In genomic region chr3:151771074-151771473, GRCm38 (mm10) we compare ENCODE assay signal across 9 mouse cellular contexts. TPM values are rescaled to one million over a fixed set of nuclear protein-coding genes. Genes with fewer than 3 reads are reported as not detected.
DNase-seq lines count a peak whose midpoint lies in the region; ATAC-seq and TF ChIP-seq lines count a peak whose summit lies in the region.
"Had no signal": no experiment of that assay in that cellular context is flagged by ENCODE, and none has a peak within 500 bp of the region (broad histone marks: within the 10 kb centered on the region; RNA-seq: fewer than 3 reads in every experiment).

No protein-coding gene starts in this region.

- no peak for ATAC-seq in liver, embryonic 12.5 days

- no peak overlapping the region for H3K27ac ChIP-seq in liver, embryonic 12.5 days
- no peak overlapping the region for H3K27ac ChIP-seq in bone marrow macrophage, adult 2 months (ENCODE audit: insufficient read depth, low read depth, low read length)
- H3K27ac ChIP-seq in gastrocnemius, adult 2 months = no peak overlapping the region

- no peak overlapping the region for H3K4me3 ChIP-seq in liver, embryonic 12.5 days
- H3K4me3 ChIP-seq in bone marrow macrophage, adult 2 months (ENCODE audit: insufficient read depth, low read length) = no peak overlapping the region
- no peak overlapping the region for H3K4me3 ChIP-seq in gastrocnemius, adult 2 months
- no peak overlapping the region for H3K4me3 ChIP-seq in myocyte

- DNase-seq in liver (peak; percentile 41), MN1 (ENCODE audit: low spot score) (peak; percentile 33)
- peak; percentile 65 for DNase-seq in gastrocnemius, adult 2 months
- DNase-seq in layer of hippocampus, postnatal 14 days (ENCODE audit: low spot score in 2 of 2) = peak; percentile 4 to 16
- DNase-seq in yolk sac, embryonic 10.5 days (ENCODE audit: low spot score) = no peak

- intact Hi-C loops in gastrocnemius, adult 2 months (cut with DNase I) = loop anchor here (2.0 kb wide), 2 partner anchors 54 to 318 kb away; no protein-coding TSS in a partner anchor

- no peak overlapping the region for H3K9ac ChIP-seq in liver, embryonic 12.5 days

- no peak overlapping the region for H3ac ChIP-seq in myocyte (ENCODE audit: control insufficient read depth, insufficient read length)

- TF ChIP-seq POLR2A in bone marrow macrophage, adult 2 months (IDR thresholded peaks at IDR 0.05; ENCODE audit: borderline replicate concordance, low read depth, low read length) = no peak
- TF ChIP-seq POLR2A in myocyte (IDR thresholded peaks at IDR 0.05; ENCODE audit: insufficient read length, low read depth) = no peak

- H3K4me2 ChIP-seq in liver, embryonic 12.5 days = no peak overlapping the region
- H3K4me2 ChIP-seq in myocyte (ENCODE audit: low read depth) = no peak overlapping the region

- no peaks in the 10 kb centered on the region for H3K79me2 ChIP-seq in myocyte (ENCODE audit: control insufficient read depth, insufficient read depth)

- WGBS in liver, embryonic 12.5 days (ENCODE audit: insufficient replicate concordance) = 47% methylated on average over 3 of the region's 3 CpGs

- no peaks in the 10 kb centered on the region for H3K36me3 ChIP-seq in liver, embryonic 12.5 days
- no peaks in the 10 kb centered on the region for H3K36me3 ChIP-seq in myocyte (ENCODE audit: control insufficient read depth, insufficient read depth)

- H3K27me3 ChIP-seq in liver, embryonic 12.5 days (replicated peaks) = no peaks in the 10 kb centered on the region
- no peaks in the 10 kb centered on the region for H3K27me3 ChIP-seq in myocyte (ENCODE audit: control insufficient read depth, insufficient read depth, insufficient read length)

- H3K4me1 ChIP-seq in liver, embryonic 12.5 days = no peaks in the 10 kb centered on the region
- H3K4me1 ChIP-seq in bone marrow macrophage, adult 2 months (ENCODE audit: control insufficient read depth, insufficient read depth, low read length) = no peaks in the 10 kb centered on the region

- peak; percentile 53; the same call in 1 of the 2 replicates for TF ChIP-seq CTCF in bone marrow macrophage, adult 2 months (IDR thresholded peaks at IDR 0.05; ENCODE audit: low read depth, low read length)
- TF ChIP-seq CTCF in gastrocnemius, adult 2 months (IDR thresholded peaks at IDR 0.05) = peak; percentile 89

- H3K9me3 ChIP-seq in liver, embryonic 12.5 days (replicated peaks) = no peaks in the 10 kb centered on the region

TF ChIP-seq in myocyte, 11 proteins besides CTCF, POLR2A, EP300 and RAD21:
- peak in 2 of 3 experiments; percentile 30 to 46 for TF ChIP-seq MYOD1 (IDR thresholded peaks at IDR 0.05; ENCODE audit: control insufficient read depth in 1 of 3, insufficient read length in 2 of 3, low read depth in 2 of 3)
- TF ChIP-seq SRF (IDR thresholded peaks at IDR 0.05; ENCODE audit: control insufficient read depth, insufficient read length, low read depth) = no peak
- TF ChIP-seq E2F4 (IDR thresholded peaks at IDR 0.05; ENCODE audit: insufficient read depth) = no peak
- TF ChIP-seq POLR2AphosphoS2 (IDR thresholded peaks at IDR 0.05; ENCODE audit: insufficient read length, low read depth) = no peak

RNA-seq across cellular contexts. Expression of gene Ifi44l, which starts 8.4 kb away (rescaled TPM):
- polyA plus RNA-seq in liver, embryonic 12.5 days (2016; fragmentation: Nextera tagmentation; extraction: Ambion mirVana) = not detected in 2 replicates
- polyA plus RNA-seq in bone marrow macrophage, adult 2 months (2012; ENCODE audit: insufficient read depth, insufficient read length, missing spikeins) = not detected in 2 replicates
- not detected for total RNA-seq in gastrocnemius, adult 2 months (2021)
- not detected for total RNA-seq in layer of hippocampus, postnatal 14 days (2021)
- polyA plus RNA-seq in myocyte (2012; fragmentation: generic; extraction: Trizol) = not detected
- total RNA-seq: gastrocnemius, postnatal 36 days had no signal

RNA-seq across cellular contexts. Expression of gene Ifi44, which starts 21.3 kb away (rescaled TPM):
- polyA plus RNA-seq in liver, embryonic 12.5 days (2016; fragmentation: Nextera tagmentation; extraction: Ambion mirVana) = 0.25 TPM in 1 of 2 replicates, not detected in the other
- polyA plus RNA-seq in bone marrow macrophage, adult 2 months (2012; ENCODE audit: insufficient read depth, insufficient read length, missing spikeins) = 14.3 and 16.2 TPM in 2 replicates
- total RNA-seq in gastrocnemius, adult 2 months (2021) = under 1 TPM in 1 of 2 experiments, not detected in 1; 0.10 TPM
- not detected for total RNA-seq in layer of hippocampus, postnatal 14 days (2021)
- 0.08 TPM for polyA plus RNA-seq in myocyte (2012; fragmentation: generic; extraction: Trizol)

Comparison
In these comparisons a context has a peak if more than half of its experiments do, and no peak if none do; other contexts are left out.
1. RNA of gene Ifi44, which starts 21.3 kb away (polyA plus RNA-seq): 14.3 to 16.2 TPM in bone marrow macrophage, adult 2 months; 0.08 TPM in myocyte (single experiment) and 0.25 TPM in liver, embryonic 12.5 days; every median in the first group is over 10 times any median in the second.